Mouse (Mus musculus) thymus, postnatal 0 days (tissue): Measurements from ENCODE around the gene Elmo3. TPM values are rescaled to one million over a fixed set of nuclear protein-coding genes. Genes with fewer than 3 reads are reported as not detected.

Source experiments
- DNase-seq: peaks from one replicate; pipeline ENCODE4 v3.0.0-alpha.2; 2015; ENCODE audit warnings: low spot score
- polyA plus RNA-seq: library from polyadenylated mRNA; unstranded; fragments of >200 nt; fragmentation: Nextera tagmentation; extraction: Ambion mirVana; gene quantifications from 2 replicates; pipeline ENCODE4 v1.2.1, GENCODE M21; 2015

Gene Elmo3
- polyA plus RNA-seq, 1 experiment from 2014 or later = 9.3 TPM

GRCm38 (mm10) chr8:105297511-105298192 is 7.7 kb upstream of the Elmo3 start, which contains the start of gene E2f4:
Gene E2f4, plus strand, starts transcription at chr8:105297663.
- DNase-seq = peak; percentile 91

DNA sequence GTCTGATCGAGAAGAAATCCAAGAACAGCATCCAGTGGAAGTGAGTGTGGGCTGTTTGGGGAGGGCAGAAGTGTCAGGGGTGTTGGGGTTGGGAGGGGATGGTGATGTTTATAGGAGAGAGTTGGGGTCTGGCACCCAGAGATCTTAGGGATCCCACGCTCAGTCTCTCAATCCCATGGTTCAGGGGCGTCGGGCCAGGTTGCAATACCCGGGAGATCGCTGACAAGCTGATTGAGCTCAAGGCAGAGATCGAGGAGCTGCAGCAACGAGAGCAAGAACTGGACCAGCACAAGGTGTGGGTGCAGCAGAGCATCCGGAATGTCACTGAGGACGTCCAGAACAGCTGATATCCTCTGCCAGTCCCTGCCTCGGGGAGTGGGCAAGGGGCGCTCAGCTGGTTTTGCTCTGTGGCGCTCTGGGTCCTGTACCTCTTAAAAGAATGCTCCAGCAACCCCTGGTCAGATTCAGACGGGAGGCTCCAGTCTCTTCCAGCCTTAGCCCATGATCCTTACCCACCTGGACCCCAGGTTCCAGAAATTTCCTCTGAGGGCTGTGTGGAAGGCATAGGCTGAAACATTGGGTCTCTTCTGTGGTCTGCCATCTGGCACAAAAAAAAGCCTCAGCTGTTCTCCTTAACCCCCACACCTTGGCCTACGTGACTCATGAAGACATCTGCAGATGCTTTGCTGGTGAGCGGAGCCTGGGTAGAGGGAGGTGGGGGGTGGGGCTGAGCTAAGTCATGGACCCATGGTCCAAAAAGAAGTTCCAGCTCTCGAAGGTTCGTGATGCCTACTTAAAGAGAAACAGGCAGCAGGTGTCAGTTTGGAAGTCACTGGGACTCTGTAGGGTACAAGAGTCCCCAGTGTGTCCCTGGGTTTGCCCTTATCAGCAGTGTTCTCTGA is 6.8 kb upstream of the Elmo3 start:
- peak; percentile 72 for DNase-seq

- no peak for DNase-seq
These were observed 5.4 kb upstream of the Elmo3 start for GRCm38 (mm10) chr8:105299962-105300361.

GRCm38 (mm10) chr8:105303396-105303795 is 2.0 kb upstream of the Elmo3 start:
- DNase-seq = no peak

DNA sequence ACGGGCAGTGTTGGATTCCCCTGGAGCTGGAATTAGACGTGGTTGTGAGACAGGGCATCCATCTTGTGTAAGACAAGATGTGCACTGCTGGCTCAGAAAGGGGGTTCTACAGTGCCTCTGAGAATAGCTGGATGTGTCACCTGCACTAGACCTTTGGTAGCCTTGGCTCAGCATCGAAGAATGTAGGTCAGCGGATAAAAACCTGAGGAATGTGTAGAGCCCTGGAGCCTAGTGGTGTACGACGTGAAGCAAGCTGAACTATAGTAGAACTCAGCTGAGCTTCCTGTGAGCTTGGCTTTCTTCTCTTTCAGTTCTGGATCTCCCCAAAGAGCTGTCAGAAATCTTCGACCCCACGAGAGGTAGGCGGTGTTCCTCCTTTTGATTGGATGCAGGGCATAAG is 1.5 kb upstream of the Elmo3 start:
- no peak for DNase-seq

- DNase-seq = peak; percentile 45
These were observed 833 bp upstream of the Elmo3 start for GRCm38 (mm10) chr8:105304325-105305210.

- peak; percentile 45 for DNase-seq
These were observed 818 bp downstream of the Elmo3 start for GRCm38 (mm10) chr8:105306146-105306691.

DNA sequence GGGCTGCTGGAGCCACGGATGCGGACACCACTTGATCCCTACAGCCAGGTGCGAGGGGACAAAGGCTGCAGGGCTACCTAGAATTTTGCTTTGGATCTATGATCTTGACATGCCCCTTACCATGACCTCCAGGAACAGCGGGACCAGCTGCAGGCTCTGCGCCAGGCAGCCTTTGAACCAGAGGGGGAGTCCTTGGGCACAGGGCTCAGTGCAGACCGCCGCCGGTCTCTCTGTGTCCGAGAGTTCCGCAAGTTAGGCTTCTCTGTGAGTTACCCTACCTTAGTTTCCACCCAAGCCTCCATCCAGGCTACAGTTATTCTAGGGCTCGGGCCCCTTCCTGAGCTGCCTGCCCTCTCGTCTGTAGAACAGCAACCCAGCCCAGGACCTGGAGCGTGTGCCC is 2.3 kb downstream of the Elmo3 start:
- no peak for DNase-seq

- no peak for DNase-seq
These were observed 3.0 kb downstream of the Elmo3 start for GRCm38 (mm10) chr8:105308428-105308827.

DNA sequence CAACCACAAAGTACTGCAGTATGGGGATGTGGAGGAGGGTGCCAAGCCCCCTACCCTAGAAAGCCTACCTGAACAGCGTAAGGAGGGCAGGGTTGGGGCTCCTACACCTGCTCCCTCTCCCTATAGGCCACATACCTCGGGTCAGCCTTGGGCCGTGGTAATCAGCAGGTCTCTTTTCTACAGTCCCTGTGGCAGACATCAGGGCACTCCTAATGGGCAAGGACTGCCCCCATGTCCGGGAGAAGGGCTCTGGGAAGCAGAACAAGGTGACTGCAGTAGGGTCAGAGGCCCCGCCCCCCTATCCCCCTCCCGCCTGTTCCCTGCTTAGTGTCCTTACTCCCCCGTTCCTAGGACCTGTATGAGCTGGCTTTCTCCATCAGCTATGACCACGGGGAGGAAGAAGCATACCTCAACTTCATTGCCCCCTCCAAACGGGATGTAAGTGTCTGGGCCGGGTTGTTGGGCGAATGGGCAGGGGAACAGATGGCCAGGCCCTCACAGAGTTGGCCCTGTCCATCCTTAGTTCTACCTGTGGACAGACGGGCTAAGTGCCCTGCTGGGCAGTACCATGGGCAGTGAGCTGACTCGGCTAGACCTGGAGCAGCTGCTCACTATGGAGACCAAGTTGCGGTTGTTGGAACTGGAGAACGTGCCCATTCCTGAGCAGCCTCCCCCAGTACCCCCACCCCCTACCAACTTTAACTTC is 3.9 kb downstream of the Elmo3 start:
- no peak for DNase-seq

DNA sequence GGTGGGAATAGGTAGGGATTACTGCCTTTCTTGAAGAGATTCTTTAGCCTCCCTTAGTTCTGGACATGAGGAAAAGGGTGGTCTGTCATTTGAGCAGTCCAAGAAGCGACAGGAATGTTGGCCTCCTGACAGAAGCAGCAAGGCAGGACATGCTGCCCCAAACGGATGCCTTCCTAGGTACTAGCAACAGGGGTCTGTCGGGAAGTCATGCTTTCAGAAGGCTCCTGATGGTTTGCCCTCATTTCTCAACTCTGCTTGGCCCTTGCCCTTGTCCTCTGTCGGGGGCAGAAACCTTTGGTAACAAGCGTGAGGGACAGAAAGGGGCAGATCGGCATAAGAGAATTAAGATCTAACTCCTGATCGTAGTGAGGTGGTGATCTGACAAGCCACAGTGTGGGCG is 4.7 kb downstream of the Elmo3 start:
- no peak for DNase-seq

- no peak for DNase-seq
These were observed 6.3 kb downstream of the Elmo3 start for GRCm38 (mm10) chr8:105311718-105312117.

DNA sequence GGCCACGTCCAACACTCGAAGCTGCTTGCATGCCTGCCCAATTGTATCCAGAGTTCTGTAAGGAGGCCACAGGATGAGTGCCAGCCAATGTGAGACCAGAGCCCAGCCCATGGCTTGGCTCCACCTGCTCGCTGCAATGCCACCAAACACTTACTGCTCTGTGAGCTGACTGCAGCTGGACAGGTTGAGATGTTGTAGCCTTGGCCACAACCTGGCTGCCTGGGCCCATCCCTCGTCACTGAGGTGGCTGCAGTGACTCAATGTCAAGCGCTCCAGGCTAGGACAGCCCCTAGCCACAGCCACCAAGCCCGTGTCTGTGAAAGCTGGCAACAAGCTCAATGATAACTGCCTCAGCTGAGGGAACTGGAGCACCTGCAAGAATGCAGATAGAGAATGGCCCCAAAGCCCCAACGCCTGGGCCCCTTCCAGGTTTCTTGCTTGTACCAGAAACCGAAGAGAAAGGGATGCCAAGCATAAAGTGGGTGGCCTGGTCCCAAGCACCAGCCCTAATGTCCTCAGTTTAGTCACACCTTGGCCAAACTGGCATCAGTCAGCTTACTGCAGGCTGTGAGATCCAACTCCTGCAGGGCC is 7.6 kb downstream of the Elmo3 start:
- DNase-seq = no peak

DNA sequence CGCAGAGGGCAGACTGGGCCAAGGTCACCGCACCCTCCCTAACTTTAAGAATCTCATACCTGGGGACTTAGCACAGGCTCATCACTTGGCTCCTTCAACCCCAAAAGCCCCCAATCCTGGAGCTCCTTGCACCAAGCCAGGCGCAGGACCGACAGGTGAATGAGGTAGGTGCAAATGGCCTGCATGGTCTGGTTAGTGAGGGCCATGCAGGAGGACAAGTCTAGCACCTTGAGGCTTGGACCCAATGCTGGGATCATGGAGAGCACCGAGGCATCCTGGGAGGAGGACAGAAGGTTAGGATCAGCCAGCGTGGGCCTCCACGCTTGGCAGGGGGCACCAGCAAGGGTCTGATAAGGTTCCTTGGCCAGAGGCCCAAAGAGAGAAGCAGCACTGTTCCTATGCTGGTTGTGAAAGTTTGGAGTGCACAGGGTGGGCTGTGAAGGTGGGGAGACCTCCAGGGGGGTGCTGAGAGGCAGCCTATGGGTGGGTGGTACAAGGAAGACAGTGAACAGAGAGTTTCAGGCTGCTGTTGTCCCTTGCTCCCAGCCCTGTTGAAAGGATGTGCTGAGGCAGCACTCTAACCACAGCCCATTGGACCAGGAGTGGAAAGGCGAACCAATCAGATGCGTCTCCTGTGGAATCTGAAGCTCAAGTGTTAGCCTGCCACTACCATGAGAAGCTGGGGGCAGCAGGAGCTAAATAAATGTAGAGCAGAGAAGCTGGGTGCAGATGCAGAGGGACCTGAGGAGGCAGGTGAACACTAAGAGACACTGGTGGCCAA is 8.4 kb downstream of the Elmo3 start:
- no peak for DNase-seq

GRCm38 (mm10) chr8:105315073-105315769 is 9.8 kb downstream of the Elmo3 start:
- no peak for DNase-seq

- DNase-seq = no peak
These were observed 12.5 kb downstream of the Elmo3 start for GRCm38 (mm10) chr8:105317941-105318340.

DNA sequence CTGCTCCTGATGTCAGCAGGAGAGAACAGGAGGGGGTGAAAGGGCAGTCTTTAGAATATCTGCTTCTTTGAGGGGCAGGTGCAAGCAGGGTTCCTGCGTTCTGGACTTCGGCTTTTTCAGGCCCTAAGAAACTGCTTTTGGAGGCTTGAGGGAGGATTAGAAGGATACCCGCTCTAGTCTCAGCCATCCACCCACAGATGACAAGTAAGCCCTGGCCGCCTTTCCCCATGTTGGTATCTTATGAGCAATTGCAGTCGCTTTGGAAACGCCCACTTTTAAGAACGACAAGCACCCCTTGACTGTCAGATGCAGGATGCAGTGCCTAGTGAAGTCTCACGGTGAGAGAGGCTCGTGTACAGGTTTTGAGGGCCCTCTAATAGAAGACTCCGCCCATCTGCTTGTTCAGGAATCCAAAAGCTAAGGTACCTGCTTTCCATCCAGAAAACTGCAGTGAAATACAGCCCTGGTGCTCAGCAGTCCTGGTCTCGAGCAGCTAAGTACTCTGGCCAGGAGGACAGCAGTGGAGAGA is 13.3 kb downstream of the Elmo3 start:
- no peak for DNase-seq

DNA sequence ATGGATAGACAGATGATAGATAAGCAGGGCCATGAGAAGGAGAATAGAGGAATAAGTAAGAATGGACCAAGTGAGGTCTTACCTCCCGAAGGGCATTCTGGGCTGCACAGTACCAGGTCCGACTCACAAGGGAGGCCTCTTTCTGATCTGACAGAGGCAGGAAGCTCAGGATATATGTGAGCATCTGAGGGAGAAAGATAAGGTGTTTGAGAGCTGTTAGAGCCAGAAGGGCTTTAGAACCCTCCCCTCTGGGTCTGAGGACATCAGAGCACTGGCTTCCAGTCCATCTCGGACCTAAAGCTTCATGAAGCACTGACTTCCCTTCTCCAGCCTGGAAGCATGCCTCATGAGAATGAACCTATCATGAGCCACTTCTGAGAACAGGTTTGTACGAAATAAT is 17.8 kb downstream of the Elmo3 start:
- no peak for DNase-seq
